In genomic region chr2:119842000-119842399, GRCm38 (mm10) we compare ENCODE assay signal across 15 mouse cellular contexts. TPM values are rescaled to one million over a fixed set of nuclear protein-coding genes. Genes with fewer than 3 reads are reported as not detected.
DNase-seq lines count a peak whose midpoint lies in the region; ATAC-seq lines count a peak whose summit lies in the region.
"Had no signal": no experiment of that assay in that cellular context is flagged by ENCODE, and none has a peak within 500 bp of the region (broad histone marks: within the 10 kb centered on the region; RNA-seq: fewer than 3 reads in every experiment).

No protein-coding gene starts in this region.

- no peak for ATAC-seq in megakaryocyte progenitor cell, adult 5-6 weeks (replicated peaks; ENCODE audit: poor library complexity)
- ATAC-seq: CD4-positive, CD25-positive, alpha-beta regulatory T cell, adult 4 months; intestine, embryonic 15.5 days had no signal

- peak; percentile 54 for DNase-seq in layer of hippocampus, adult 9-11 months
- DNase-seq in layer of hippocampus, adult 11-12 months (ENCODE audit: low spot score) = no peak
- DNase-seq in fibroblast of lung, adult 2 months (ENCODE audit: low read depth) = peak; percentile 16
- DNase-seq in frontal cortex, postnatal 36 days (ENCODE audit: low spot score in 2 of 2) = peak; percentile 50 to 66
- peak; percentile 32 to 53 for DNase-seq in right cerebral cortex, postnatal 10 days (ENCODE audit: low spot score in 2 of 2)
- DNase-seq in cerebellum, postnatal 10 days = no peak
- DNase-seq: adrenal gland, adult 8-10 months; cerebellum, adult 18-20 months; gastrocnemius, postnatal 14 days; kidney, postnatal 10 days; lung, postnatal 14 days; thymus, adult 2 months had no signal

RNA-seq across cellular contexts. Expression of gene Tyro3, which starts 44.5 kb away (rescaled TPM):
- not detected in 2 replicates for total RNA-seq in megakaryocyte progenitor cell, adult 5-6 weeks (2015)
- not detected in 2 replicates for total RNA-seq in megakaryocyte progenitor cell, adult 5-6 weeks (2017)

RNA-seq across cellular contexts. Expression of gene Rpap1, which starts 54.7 kb away (rescaled TPM):
- total RNA-seq in megakaryocyte progenitor cell, adult 5-6 weeks (2015) = 6.6 TPM in 2 replicates
- total RNA-seq in megakaryocyte progenitor cell, adult 5-6 weeks (2017) = 9.6 and 9.7 TPM in 2 replicates

RNA-seq across cellular contexts. Expression of gene Mga, which starts 55.0 kb away (rescaled TPM):
- total RNA-seq in megakaryocyte progenitor cell, adult 5-6 weeks (2015) = 60.7 and 96.3 TPM in 2 replicates
- 39.4 and 64.1 TPM in 2 replicates for total RNA-seq in megakaryocyte progenitor cell, adult 5-6 weeks (2017)

Comparison
In these comparisons a context has a peak if more than half of its experiments do, and no peak if none do; other contexts are left out.
1. DNase-seq: peak in layer of hippocampus, adult 9-11 months (single experiment), fibroblast of lung, adult 2 months (single experiment), frontal cortex, postnatal 36 days (2 of 2) and right cerebral cortex, postnatal 10 days (2 of 2); none in layer of hippocampus, adult 11-12 months (single experiment) and cerebellum, postnatal 10 days (0 of 2).